Mouse (Mus musculus) thymus, postnatal 10 days (tissue): Measurements from ENCODE around the gene Sdr39u1.

Experiments used
- DNase-seq, 2 experiments: peaks; one replicate each; pipeline ENCODE4 v3.0.0; 2021; ENCODE audit warnings: low spot score in 2 of 2

Gene Sdr39u1

GRCm38 (mm10) chr14:55854406-55855100 is 45.5 kb downstream of the Sdr39u1 start:
- no peak for DNase-seq

- peak; percentile 69 to 72 for DNase-seq
These were observed 46.3 kb downstream of the Sdr39u1 start, which contains the start of gene Nynrin for GRCm38 (mm10) chr14:55853621-55854285. Gene Nynrin, plus strand, starts transcription at chr14:55854010.

GRCm38 (mm10) chr14:55852646-55853551 is 47.2 kb downstream of the Sdr39u1 start:
- no peak for DNase-seq

- DNase-seq = no peak
These were observed 49.2 kb downstream of the Sdr39u1 start for GRCm38 (mm10) chr14:55850885-55851284.
